ENCODE assay signal across 8 mouse cellular contexts in genomic region chr7:4136404-4136770, GRCm38 (mm10). TPM values are rescaled to one million over a fixed set of nuclear protein-coding genes. Genes with fewer than 3 reads are reported as not detected.
DNase-seq lines count a peak whose midpoint lies in the region; ATAC-seq and TF ChIP-seq lines count a peak whose summit lies in the region.

No protein-coding gene starts in this region.

- peak overlapping the region; percentile 69 for H3ac ChIP-seq in C2C12 (ENCODE audit: control insufficient read depth, insufficient read length, low read depth)

- H3K9ac ChIP-seq in forebrain, embryonic 11.5 days (ENCODE audit: low read length): peak overlapping the region; percentile 80
- H3K9ac ChIP-seq in liver, embryonic 15.5 days: peak overlapping the region; percentile 75

- intact Hi-C loops in gastrocnemius, adult 2 months (cut with DNase I): loop anchor here (2.0 to 10.0 kb wide), 3 partner anchors 14 to 926 kb away; partner anchors contain the start of genes Leng9, Ndufa3, Oscar and U2af2
- intact Hi-C loops in left cerebral cortex, postnatal 14 days (cut with DNase I): no loop called here

- WGBS in forebrain, embryonic 11.5 days: under 1% methylated on average over 16 of the region's 16 CpGs
- under 1% methylated on average over 16 of the region's 16 CpGs for WGBS in liver, embryonic 15.5 days (ENCODE audit: insufficient replicate concordance)

- peaks cover 60% of the 10 kb centered on the region for H3K79me2 ChIP-seq in C2C12 (ENCODE audit: control insufficient read depth, insufficient read depth)

- H3K4me3 ChIP-seq in gastrocnemius, adult 2 months: peak overlapping the region; percentile 85
- peak overlapping the region; percentile 65 for H3K4me3 ChIP-seq in C2C12 (ENCODE audit: insufficient read depth, poor library complexity, severe bottlenecking)
- H3K4me3 ChIP-seq in forebrain, embryonic 11.5 days (ENCODE audit: low read depth, low read length): peak overlapping the region; percentile 73
- H3K4me3 ChIP-seq in liver, embryonic 15.5 days (replicated peaks): peak overlapping the region; percentile 95

- peaks cover 33% of the 10 kb centered on the region for H3K79me3 ChIP-seq in C2C12 (ENCODE audit: low read depth)

- peak overlapping the region; percentile 97 for H3K27ac ChIP-seq in gastrocnemius, adult 2 months
- peak overlapping the region; percentile 37; the same call in 1 of the 2 replicates for H3K27ac ChIP-seq in forebrain, embryonic 11.5 days (ENCODE audit: low read depth, low read length)
- H3K27ac ChIP-seq in liver, embryonic 15.5 days (replicated peaks): peak overlapping the region; percentile 94

- no peaks in the 10 kb centered on the region for H3K9me3 ChIP-seq in forebrain, embryonic 11.5 days (ENCODE audit: control insufficient read depth, low read length)
- H3K9me3 ChIP-seq in liver, embryonic 15.5 days (replicated peaks): no peaks in the 10 kb centered on the region

- no peaks in the 10 kb centered on the region for H3K27me3 ChIP-seq in C2C12 (ENCODE audit: control insufficient read depth, insufficient read depth, insufficient read length)
- no peaks in the 10 kb centered on the region for H3K27me3 ChIP-seq in forebrain, embryonic 11.5 days (ENCODE audit: control insufficient read depth, insufficient read depth, low read length)
- H3K27me3 ChIP-seq in liver, embryonic 15.5 days: no peaks in the 10 kb centered on the region

- no peak for TF ChIP-seq CTCF in gastrocnemius, adult 2 months (IDR thresholded peaks at IDR 0.05)
- no peak for TF ChIP-seq CTCF in C2C12 (IDR thresholded peaks at IDR 0.05; ENCODE audit: control insufficient read depth, insufficient read depth, insufficient read length)

- peak overlapping the region; percentile 71 for H3K4me2 ChIP-seq in forebrain, embryonic 11.5 days (ENCODE audit: low read depth, low read length, severe bottlenecking)
- H3K4me2 ChIP-seq in liver, embryonic 15.5 days: peak overlapping the region; percentile 88

- peak; percentile 45 for DNase-seq in gastrocnemius, adult 2 months
- DNase-seq in gastrocnemius, postnatal 25 days: no peak
- DNase-seq in forebrain, embryonic 11.5 days (ENCODE audit: low spot score): peak; percentile 64
- no peak for DNase-seq in thymus, adult 18-20 months
- DNase-seq in urinary bladder, postnatal 10 days (ENCODE audit: low spot score): no peak
- no peak for DNase-seq in left cerebral cortex, postnatal 14 days (ENCODE audit: low spot score in 2 of 2)

- peaks cover 4% of the 10 kb centered on the region; the same call in 1 of the 2 replicates for H3K4me1 ChIP-seq in forebrain, embryonic 11.5 days (replicated peaks; ENCODE audit: control insufficient read depth, insufficient read depth, low read length)
- H3K4me1 ChIP-seq in liver, embryonic 15.5 days (replicated peaks): peaks cover 34% of the 10 kb centered on the region

- peaks cover 30% of the 10 kb centered on the region for H3K36me3 ChIP-seq in C2C12 (ENCODE audit: control insufficient read depth, insufficient read depth)
- peaks cover 9% of the 10 kb centered on the region for H3K36me3 ChIP-seq in forebrain, embryonic 11.5 days (ENCODE audit: control insufficient read depth, insufficient read depth, low read length)
- H3K36me3 ChIP-seq in liver, embryonic 15.5 days (replicated peaks): peaks cover 34% of the 10 kb centered on the region

- peak; percentile 42 for ATAC-seq in forebrain, embryonic 11.5 days (replicated peaks; ENCODE audit: low FRiP score)
- ATAC-seq in liver, embryonic 15.5 days (ENCODE audit: insufficient read depth): peak; percentile 9

TF ChIP-seq in C2C12, 6 proteins besides CTCF, POLR2A, EP300 and RAD21:
- TF ChIP-seq USF1 (IDR thresholded peaks at IDR 0.05; ENCODE audit: low read depth): no peak
- TF ChIP-seq MYOD1 (IDR thresholded peaks at IDR 0.05; ENCODE audit: control insufficient read depth, insufficient read length, low read depth): no peak
- no peak for TF ChIP-seq MYOG (IDR thresholded peaks at IDR 0.05; ENCODE audit: control insufficient read depth, extremely low read depth, insufficient read length)
- TF ChIP-seq FOSL1 (IDR thresholded peaks at IDR 0.05; ENCODE audit: insufficient read depth, low read length, poor library complexity, severe bottlenecking): no peak
- no peak for TF ChIP-seq MAX (IDR thresholded peaks at IDR 0.05)
- TF ChIP-seq CEBPB (IDR thresholded peaks at IDR 0.05; ENCODE audit: low read depth): no peak

RNA-seq across cellular contexts. Expression of gene Leng8, which starts 0.5 kb away (rescaled TPM):
- 10 to 100 TPM; 44.5 to 45.4 TPM for total RNA-seq in gastrocnemius, adult 2 months (2021)
- 10 to 100 TPM; 32.2 to 34.8 TPM for total RNA-seq in gastrocnemius, postnatal 25 days (2021)
- 17.9 TPM for polyA plus RNA-seq in C2C12 (2012; fragmentation: generic; extraction: Trizol)
- 77.4 and 77.5 TPM in 2 replicates for polyA plus RNA-seq in forebrain, embryonic 11.5 days (2014; fragmentation: Nextera tagmentation; extraction: Ambion mirVana)
- 20.1 and 25.2 TPM in 2 replicates for polyA plus RNA-seq in liver, embryonic 15.5 days (2015; fragmentation: Nextera tagmentation; extraction: Ambion mirVana)
- 100 to 1,000 TPM; 152 TPM for total RNA-seq in left cerebral cortex, postnatal 14 days (2021)

RNA-seq across cellular contexts. Expression of gene Leng9, which starts 13.8 kb away (rescaled TPM):
- 1 to 10 TPM; 2.1 to 2.2 TPM for total RNA-seq in gastrocnemius, adult 2 months (2021)
- 1 to 10 TPM; 2.2 to 2.3 TPM for total RNA-seq in gastrocnemius, postnatal 25 days (2021)
- 2.4 TPM for polyA plus RNA-seq in C2C12 (2012; fragmentation: generic; extraction: Trizol)
- 1.6 and 2.7 TPM in 2 replicates for polyA plus RNA-seq in forebrain, embryonic 11.5 days (2014; fragmentation: Nextera tagmentation; extraction: Ambion mirVana)
- 0.98 TPM in 2 replicates for polyA plus RNA-seq in liver, embryonic 15.5 days (2015; fragmentation: Nextera tagmentation; extraction: Ambion mirVana)
- total RNA-seq in left cerebral cortex, postnatal 14 days (2021): 1 to 10 TPM; 6.1 to 6.7 TPM

RNA-seq across cellular contexts. Expression of gene Ttyh1, which starts 17.2 kb away (rescaled TPM):
- 1 to 10 TPM; 1.8 to 4.7 TPM for total RNA-seq in gastrocnemius, adult 2 months (2021)
- total RNA-seq in gastrocnemius, postnatal 25 days (2021): 1 to 10 TPM; 1.2 to 3.0 TPM
- 0.05 TPM for polyA plus RNA-seq in C2C12 (2012; fragmentation: generic; extraction: Trizol)
- polyA plus RNA-seq in forebrain, embryonic 11.5 days (2014; fragmentation: Nextera tagmentation; extraction: Ambion mirVana): 87.3 and 96.0 TPM in 2 replicates
- 0.38 and 0.39 TPM in 2 replicates for polyA plus RNA-seq in liver, embryonic 15.5 days (2015; fragmentation: Nextera tagmentation; extraction: Ambion mirVana)
- 100 to 1,000 TPM; 837 to 867 TPM for total RNA-seq in left cerebral cortex, postnatal 14 days (2021)

RNA-seq across cellular contexts. Expression of gene Cdc42ep5, which starts 28.3 kb away (rescaled TPM):
- total RNA-seq in gastrocnemius, adult 2 months (2021): 1 to 10 TPM; 1.4 to 2.0 TPM
- total RNA-seq in gastrocnemius, postnatal 25 days (2021): 1 to 10 TPM; 1.7 to 4.0 TPM
- 26.1 TPM for polyA plus RNA-seq in C2C12 (2012; fragmentation: generic; extraction: Trizol)
- polyA plus RNA-seq in forebrain, embryonic 11.5 days (2014; fragmentation: Nextera tagmentation; extraction: Ambion mirVana): 16.2 and 17.8 TPM in 2 replicates
- polyA plus RNA-seq in liver, embryonic 15.5 days (2015; fragmentation: Nextera tagmentation; extraction: Ambion mirVana): 6.1 and 6.3 TPM in 2 replicates
- total RNA-seq in left cerebral cortex, postnatal 14 days (2021): 1 to 10 TPM; 2.4 to 3.2 TPM

Comparison
In these comparisons a context has a peak if more than half of its experiments do, and no peak if none do; other contexts are left out.
1. DNase-seq: peak in gastrocnemius, adult 2 months (single experiment) and forebrain, embryonic 11.5 days (single experiment); none in gastrocnemius, postnatal 25 days (single experiment), thymus, adult 18-20 months (0 of 2), urinary bladder, postnatal 10 days (single experiment) and left cerebral cortex, postnatal 14 days (0 of 2).
2. H3K27ac ChIP-seq: peak in every context shown above with its lines; median percentile 97 in gastrocnemius, adult 2 months; 94 in liver, embryonic 15.5 days; 37 in forebrain, embryonic 11.5 days.
3. RNA of gene Ttyh1, which starts 17.2 kb away (total RNA-seq): 837 to 867 TPM in left cerebral cortex, postnatal 14 days; 1.8 to 4.7 TPM in gastrocnemius, adult 2 months and 1.2 to 3.0 TPM in gastrocnemius, postnatal 25 days; every median in the first group is over 100 times any median in the second.
4. Peak in every context shown above with its lines, with median percentiles within 50 percentile points of each other: H3K4me3 ChIP-seq.